Mouse (Mus musculus): Measurements from ENCODE around the gene Rps7. TPM values are rescaled to one million over a fixed set of nuclear protein-coding genes. Genes with fewer than 3 reads are reported as not detected.

Gene Rps7
- polyA plus RNA-seq, 1 experiment from 2014 or later = 537 TPM

- Histone ChIP-seq H3K27me3 (ENCODE audit: control insufficient read depth, insufficient read depth, low read length) (no peaks in the 10 kb centered on the region), H3K27ac (ENCODE audit: low read depth, low read length) (no peak overlapping the region), H3K9me3 (ENCODE audit: control insufficient read depth, low read length) (no peaks in the 10 kb centered on the region), H3K4me2 (ENCODE audit: low read depth, low read length) (no peak overlapping the region), H3K4me3 (ENCODE audit: low read depth, low read length) (no peak overlapping the region), H3K9ac (replicated peaks; ENCODE audit: low read depth, low read length) (no peak overlapping the region), H3K4me1 (ENCODE audit: control insufficient read depth, insufficient read depth, low read length) (no peaks in the 10 kb centered on the region), H3K36me3 (ENCODE audit: control insufficient read depth, insufficient read depth, low read length) (no peaks in the 10 kb centered on the region)
- WGBS = 96% methylated on average over 1 of the region's 1 CpGs
- no peak for ATAC-seq (ENCODE audit: low read depth)
These were observed 13.1 kb downstream of the Rps7 start for GRCm38 (mm10) chr12:28622641-28623040.

GRCm38 (mm10) chr12:28622167-28622532 lies 13.6 kb downstream of the Rps7 start:
- Histone ChIP-seq H3K4me1 (ENCODE audit: control insufficient read depth, insufficient read depth, low read length) (no peaks in the 10 kb centered on the region), H3K27me3 (ENCODE audit: control insufficient read depth, insufficient read depth, low read length) (no peaks in the 10 kb centered on the region), H3K27ac (ENCODE audit: low read depth, low read length) (no peak overlapping the region), H3K36me3 (ENCODE audit: control insufficient read depth, insufficient read depth, low read length) (no peaks in the 10 kb centered on the region), H3K4me3 (ENCODE audit: low read depth, low read length) (no peak overlapping the region), H3K9me3 (ENCODE audit: control insufficient read depth, low read length) (no peaks in the 10 kb centered on the region), H3K4me2 (ENCODE audit: low read depth, low read length) (no peak overlapping the region), H3K9ac (replicated peaks; ENCODE audit: low read depth, low read length) (no peak overlapping the region)
- ATAC-seq (ENCODE audit: low read depth) = no peak
- WGBS = 58% methylated on average over 5 of the region's 5 CpGs

- no peak overlapping the region for H3K4me2 ChIP-seq (ENCODE audit: low read depth, low read length)
- 42% methylated on average over 7 of the region's 7 CpGs for WGBS
- no peak overlapping the region for H3K9ac ChIP-seq (replicated peaks; ENCODE audit: low read depth, low read length)
- H3K27ac ChIP-seq (ENCODE audit: low read depth, low read length) = no peak overlapping the region
- no peaks in the 10 kb centered on the region for H3K27me3 ChIP-seq (ENCODE audit: control insufficient read depth, insufficient read depth, low read length)
- H3K9me3 ChIP-seq (ENCODE audit: control insufficient read depth, low read length) = no peaks in the 10 kb centered on the region
- H3K36me3 ChIP-seq (ENCODE audit: control insufficient read depth, insufficient read depth, low read length) = no peaks in the 10 kb centered on the region
- ATAC-seq (ENCODE audit: low read depth) = no peak
- H3K4me3 ChIP-seq (ENCODE audit: low read depth, low read length) = no peak overlapping the region
- no peaks in the 10 kb centered on the region for H3K4me1 ChIP-seq (ENCODE audit: control insufficient read depth, insufficient read depth, low read length)
These were observed 14.1 kb downstream of the Rps7 start for GRCm38 (mm10) chr12:28621451-28622166.

GRCm38 (mm10) chr12:28617297-28617696 lies 18.5 kb downstream of the Rps7 start:
- ATAC-seq (ENCODE audit: low read depth) = no peak
- WGBS = 60% methylated on average over 4 of the region's 4 CpGs

GRCm38 (mm10) chr12:28614401-28614800 lies 21.4 kb downstream of the Rps7 start:
- H3K4me1 ChIP-seq (ENCODE audit: control insufficient read depth, insufficient read depth, low read length) = no peaks in the 10 kb centered on the region
- 81% methylated on average over 7 of the region's 7 CpGs for whole genome bisulfite sequencing
- H3K4me3 ChIP-seq (ENCODE audit: low read depth, low read length) = no peak overlapping the region
- H3K27ac ChIP-seq (ENCODE audit: low read depth, low read length) = no peak overlapping the region
- no peak for ATAC-seq (ENCODE audit: low read depth)
- H3K27me3 ChIP-seq (ENCODE audit: control insufficient read depth, insufficient read depth, low read length) = no peaks in the 10 kb centered on the region
- H3K9me3 ChIP-seq (ENCODE audit: control insufficient read depth, low read length) = no peaks in the 10 kb centered on the region
- H3K36me3 ChIP-seq (ENCODE audit: control insufficient read depth, insufficient read depth, low read length) = no peaks in the 10 kb centered on the region
- H3K9ac ChIP-seq (replicated peaks; ENCODE audit: low read depth, low read length) = no peak overlapping the region
- H3K4me2 ChIP-seq (ENCODE audit: low read depth, low read length) = no peak overlapping the region

More at GRCm38 (mm10) chr12:28617297-28617696, 18.5 kb downstream of the Rps7 start:
- Histone ChIP-seq H3K36me3 (ENCODE audit: control insufficient read depth, insufficient read depth, low read length) (no peaks in the 10 kb centered on the region), H3K4me3 (ENCODE audit: low read depth, low read length) (no peak overlapping the region), H3K4me1 (ENCODE audit: control insufficient read depth, insufficient read depth, low read length) (no peaks in the 10 kb centered on the region), H3K9me3 (ENCODE audit: control insufficient read depth, low read length) (no peaks in the 10 kb centered on the region), H3K27ac (ENCODE audit: low read depth, low read length) (no peak overlapping the region), H3K4me2 (ENCODE audit: low read depth, low read length) (no peak overlapping the region), H3K27me3 (ENCODE audit: control insufficient read depth, insufficient read depth, low read length) (no peaks in the 10 kb centered on the region), H3K9ac (replicated peaks; ENCODE audit: low read depth, low read length) (no peak overlapping the region)

- Histone ChIP-seq H3K9ac (replicated peaks; ENCODE audit: low read depth, low read length) (no peak overlapping the region), H3K4me3 (ENCODE audit: low read depth, low read length) (no peak overlapping the region)
- ATAC-seq (ENCODE audit: low read depth) = no peak
These were observed 23.4 kb downstream of the Rps7 start for GRCm38 (mm10) chr12:28612391-28612790.

GRCm38 (mm10) chr12:28607546-28608305 lies 28.0 kb downstream of the Rps7 start:
- Histone ChIP-seq H3K9me3 (ENCODE audit: control insufficient read depth, low read length) (no peaks in the 10 kb centered on the region), H3K9ac (replicated peaks; ENCODE audit: low read depth, low read length) (peak overlapping the region; percentile 37; the same call in 1 of the 2 replicates), H3K4me1 (ENCODE audit: control insufficient read depth, insufficient read depth, low read length) (peaks cover 13% of the 10 kb centered on the region), H3K4me3 (ENCODE audit: low read depth, low read length) (no peak overlapping the region), H3K27me3 (ENCODE audit: control insufficient read depth, insufficient read depth, low read length) (no peaks in the 10 kb centered on the region), H3K27ac (ENCODE audit: low read depth, low read length) (peak overlapping the region; percentile 84), H3K36me3 (ENCODE audit: control insufficient read depth, insufficient read depth, low read length) (no peaks in the 10 kb centered on the region), H3K4me2 (ENCODE audit: low read depth, low read length) (peak overlapping the region; percentile 35; the same call in 1 of the 2 replicates)
- peak; percentile 81 for ATAC-seq (ENCODE audit: low read depth)
- WGBS = 31% methylated on average over 17 of the region's 17 CpGs

More at GRCm38 (mm10) chr12:28612391-28612790, 23.4 kb downstream of the Rps7 start:
- WGBS = 63% methylated on average over 6 of the region's 6 CpGs
- no peaks in the 10 kb centered on the region for H3K36me3 ChIP-seq (ENCODE audit: control insufficient read depth, insufficient read depth, low read length)
- no peaks in the 10 kb centered on the region for H3K9me3 ChIP-seq (ENCODE audit: control insufficient read depth, low read length)
- H3K27ac ChIP-seq (ENCODE audit: low read depth, low read length) = no peak overlapping the region
- no peaks in the 10 kb centered on the region for H3K27me3 ChIP-seq (ENCODE audit: control insufficient read depth, insufficient read depth, low read length)
- peaks cover 11% of the 10 kb centered on the region for H3K4me1 ChIP-seq (ENCODE audit: control insufficient read depth, insufficient read depth, low read length)
- no peak overlapping the region for H3K4me2 ChIP-seq (ENCODE audit: low read depth, low read length)

- no peak overlapping the region for H3K4me3 ChIP-seq (ENCODE audit: low read depth, low read length)
- no peak overlapping the region for H3K9ac ChIP-seq (replicated peaks; ENCODE audit: low read depth, low read length)
- ATAC-seq (ENCODE audit: low read depth) = no peak
- H3K4me1 ChIP-seq (ENCODE audit: control insufficient read depth, insufficient read depth, low read length) = peaks cover 13% of the 10 kb centered on the region
- H3K9me3 ChIP-seq (ENCODE audit: control insufficient read depth, low read length) = no peaks in the 10 kb centered on the region
- H3K36me3 ChIP-seq (ENCODE audit: control insufficient read depth, insufficient read depth, low read length) = no peaks in the 10 kb centered on the region
- no peak overlapping the region for H3K27ac ChIP-seq (ENCODE audit: low read depth, low read length)
- H3K27me3 ChIP-seq (ENCODE audit: control insufficient read depth, insufficient read depth, low read length) = no peaks in the 10 kb centered on the region
- WGBS = 62% methylated on average over 1 of the region's 1 CpGs
- no peak overlapping the region for H3K4me2 ChIP-seq (ENCODE audit: low read depth, low read length)
These were observed 32.3 kb downstream of the Rps7 start for GRCm38 (mm10) chr12:28603494-28603893.

- no peaks in the 10 kb centered on the region for H3K9me3 ChIP-seq (ENCODE audit: control insufficient read depth, low read length)
- H3K27ac ChIP-seq (ENCODE audit: low read depth, low read length) = no peak overlapping the region
- H3K27me3 ChIP-seq (ENCODE audit: control insufficient read depth, insufficient read depth, low read length) = no peaks in the 10 kb centered on the region
- H3K9ac ChIP-seq (replicated peaks; ENCODE audit: low read depth, low read length) = no peak overlapping the region
- no peak overlapping the region for H3K4me2 ChIP-seq (ENCODE audit: low read depth, low read length)
- H3K4me3 ChIP-seq (ENCODE audit: low read depth, low read length) = no peak overlapping the region
- H3K36me3 ChIP-seq (ENCODE audit: control insufficient read depth, insufficient read depth, low read length) = no peaks in the 10 kb centered on the region
- WGBS = 13% methylated on average over 4 of the region's 4 CpGs
- H3K4me1 ChIP-seq (ENCODE audit: control insufficient read depth, insufficient read depth, low read length) = peaks cover 1% of the 10 kb centered on the region; the same call in 1 of the 2 replicates
- peak; percentile 43; the same call in 1 of the 2 replicates for ATAC-seq (ENCODE audit: low read depth)
These were observed 33.5 kb downstream of the Rps7 start for GRCm38 (mm10) chr12:28602259-28602658.
